8 mouse cellular contexts compared by ENCODE assay signal in the genomic region with DNA sequence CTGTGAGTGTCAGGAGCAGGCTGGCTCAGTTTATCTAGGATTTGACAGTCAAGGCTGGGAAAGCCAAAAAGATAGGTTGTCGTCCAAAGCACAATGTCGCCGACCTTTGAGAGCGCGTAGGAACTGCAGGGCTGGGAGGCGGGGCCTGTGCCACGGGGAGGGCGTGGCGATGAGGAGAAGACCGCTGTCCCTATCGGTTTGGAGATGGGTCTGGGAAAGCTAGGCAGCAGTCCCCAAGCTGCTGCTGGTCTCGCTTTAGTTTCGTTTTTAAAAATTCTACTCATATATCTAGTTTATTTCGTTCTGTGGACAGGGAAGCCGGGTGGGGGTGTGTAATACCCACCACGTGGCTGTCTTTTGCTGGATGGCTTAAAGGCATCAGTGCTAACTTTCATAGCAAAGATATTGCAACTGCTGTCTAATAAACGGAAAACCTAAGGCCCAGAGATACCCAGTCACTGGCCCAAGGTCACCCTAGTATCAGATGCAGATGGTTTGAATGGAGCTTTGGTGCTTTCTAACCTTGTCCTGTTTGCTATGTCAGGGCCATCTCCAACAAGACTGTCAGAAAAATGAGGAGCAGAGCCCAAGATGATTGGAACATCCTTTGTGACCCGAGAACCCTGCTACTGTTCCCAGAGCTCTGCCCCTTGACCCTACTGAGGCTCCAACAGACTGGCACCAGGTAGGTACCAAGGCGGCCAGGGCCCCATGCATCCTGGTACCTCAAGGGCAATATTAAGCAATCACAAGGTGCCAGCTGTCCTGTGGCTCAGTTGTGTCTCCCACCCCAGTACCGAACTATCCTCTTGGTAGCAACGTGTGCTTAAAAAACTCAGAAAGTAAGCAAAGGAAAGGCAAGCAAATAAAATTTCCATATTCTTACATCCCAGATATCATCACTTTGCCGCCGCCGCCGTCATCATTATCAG. TPM values are rescaled to one million over a fixed set of nuclear protein-coding genes. Genes with fewer than 3 reads are reported as not detected.
DNase-seq lines count a peak whose midpoint lies in the region; ATAC-seq and TF ChIP-seq lines count a peak whose summit lies in the region.

No protein-coding gene starts in this region.

- H3K4me2 ChIP-seq in hindbrain, embryonic 14.5 days (replicated peaks) = peak overlapping the region; percentile 66

- peak overlapping the region; percentile 35 for H3K4me3 ChIP-seq in hindbrain, embryonic 14.5 days (replicated peaks; ENCODE audit: low read length)

- CTCF ChIA-PET in Patski (lab: Charles Lee) = interaction anchor here (0.8 to 4.6 kb wide), 7 partner anchors 10 to 423 kb away, joined by 3 to 31 read pairs (median 4); partner anchors contain the start of gene Nkx2-5

- H3K9ac ChIP-seq in hindbrain, embryonic 14.5 days = peak overlapping the region; percentile 35

- H3K27ac ChIP-seq in hindbrain, embryonic 14.5 days = no peak overlapping the region

- POLR2A ChIA-PET in Patski (lab: Charles Lee) = interaction anchor here (0.6 kb wide), 1 partner anchor 1244 kb away, joined by 3 read pairs; no protein-coding TSS in a partner anchor

- H3K9me3 ChIP-seq in hindbrain, embryonic 14.5 days (ENCODE audit: control insufficient read depth, low read length) = no peaks in the 10 kb centered on the region

- H3K4me1 ChIP-seq in hindbrain, embryonic 14.5 days (replicated peaks; ENCODE audit: control insufficient read depth, insufficient read depth, low read length) = peaks cover 13% of the 10 kb centered on the region

- no peak for DNase-seq in Patski (ENCODE audit: low read depth, low spot score)
- peak; percentile 88 to 90 for DNase-seq in cerebellum, postnatal 10 days
- peak; percentile 56 to 57 for DNase-seq in frontal cortex, postnatal 36 days (ENCODE audit: low spot score in 2 of 2)
- DNase-seq in hindbrain, embryonic 14.5 days (ENCODE audit: low spot score) = peak; percentile 66
- DNase-seq in layer of hippocampus, postnatal 36 days = peak; percentile 62 to 66
- peak; percentile 87 to 88 for DNase-seq in lung, postnatal 4 days
- peak; percentile 83 for DNase-seq in retina, postnatal 1 day
- peak; percentile 91 for DNase-seq in thymus, postnatal 4 days

- WGBS in hindbrain, embryonic 14.5 days = 25% methylated on average over 24 of the region's 25 CpGs

- no peaks in the 10 kb centered on the region for H3K36me3 ChIP-seq in hindbrain, embryonic 14.5 days (replicated peaks; ENCODE audit: control insufficient read depth, insufficient read depth)

- peak; percentile 60 for ATAC-seq in Patski
- no peak for ATAC-seq in hindbrain, embryonic 14.5 days (ENCODE audit: low FRiP score)

- no peaks in the 10 kb centered on the region for H3K27me3 ChIP-seq in Patski
- H3K27me3 ChIP-seq in hindbrain, embryonic 14.5 days (ENCODE audit: control insufficient read depth, insufficient read depth, low read length) = peaks cover 8% of the 10 kb centered on the region; the same call in 1 of the 2 replicates

- TF ChIP-seq CTCF in Patski (IDR thresholded peaks at IDR 0.05) = peak; percentile 85

- in situ Hi-C loops in Patski (cut with MboI; ENCODE audit: low pct_unique_long_range_greater_than_20kb) = loop anchor here (5.0 to 10.0 kb wide), 3 partner anchors 88 to 423 kb away; no protein-coding TSS in a partner anchor

RNA-seq across cellular contexts. Expression of gene Kifc5b, which starts 31.6 kb away (rescaled TPM):
- 20.8 TPM for polyA plus RNA-seq in Patski (2021)
- 0.90 and 2.1 TPM in 2 replicates for polyA plus RNA-seq in hindbrain, embryonic 14.5 days (2014; fragmentation: Nextera tagmentation; extraction: Ambion mirVana)
- 1 to 10 TPM; 3.2 to 4.0 TPM for total RNA-seq in layer of hippocampus, postnatal 36 days (2021)

RNA-seq across cellular contexts. Expression of gene Nkx2-5, which starts 40.5 kb away (rescaled TPM):
- polyA plus RNA-seq in Patski (2021) = not detected
- not detected in 2 replicates for polyA plus RNA-seq in hindbrain, embryonic 14.5 days (2014; fragmentation: Nextera tagmentation; extraction: Ambion mirVana)
- total RNA-seq in layer of hippocampus, postnatal 36 days (2021) = not detected

RNA-seq across cellular contexts. Expression of gene Phf1, which starts 47.6 kb away (rescaled TPM):
- polyA plus RNA-seq in Patski (2021) = 37.2 TPM
- 20.6 and 23.3 TPM in 2 replicates for polyA plus RNA-seq in hindbrain, embryonic 14.5 days (2014; fragmentation: Nextera tagmentation; extraction: Ambion mirVana)
- 10 to 100 TPM; 28.8 to 30.0 TPM for total RNA-seq in layer of hippocampus, postnatal 36 days (2021)

RNA-seq across cellular contexts. Expression of gene Cuta, which starts 54.1 kb away (rescaled TPM):
- 119 TPM for polyA plus RNA-seq in Patski (2021)
- 112 and 113 TPM in 2 replicates for polyA plus RNA-seq in hindbrain, embryonic 14.5 days (2014; fragmentation: Nextera tagmentation; extraction: Ambion mirVana)
- total RNA-seq in layer of hippocampus, postnatal 36 days (2021) = 100 to 1,000 TPM in 1 of 2 experiments, 10 to 100 TPM in 1; 99.3 to 104 TPM

RNA-seq across cellular contexts. Expression of gene Syngap1, which starts 55.8 kb away (rescaled TPM):
- polyA plus RNA-seq in Patski (2021) = 43.4 TPM
- polyA plus RNA-seq in hindbrain, embryonic 14.5 days (2014; fragmentation: Nextera tagmentation; extraction: Ambion mirVana) = 4.3 and 5.0 TPM in 2 replicates
- 100 to 1,000 TPM; 449 to 485 TPM for total RNA-seq in layer of hippocampus, postnatal 36 days (2021)
